Mouse (Mus musculus) neural tube, embryonic 13.5 days (tissue): ENCODE results near the gene Mak. TPM values are rescaled to one million over a fixed set of nuclear protein-coding genes. Genes with fewer than 3 reads are reported as not detected.

Experiments used
- ATAC-seq: fragments of 200-750 bp; cut with Nextera tagmentation; 2 replicates; pipeline ENCODE4 v1.8.0; 2017; ENCODE audit warnings: low read depth, mild to moderate bottlenecking, moderate TSS enrichment, moderate library complexity
- H3K27ac ChIP-seq: fragments of 300-500 bp; sonication (generic); replicated peaks from 2 replicates; pipeline ENCODE4 v1.5.1; 2015; ENCODE audit warnings: moderate library complexity, mild to moderate bottlenecking, inconsistent platforms
- H3K27me3 ChIP-seq: fragments of 300-500 bp; sonication (generic); 2 replicates; pipeline ENCODE4 v1.6.1; 2015; ENCODE audit warnings: mild to moderate bottlenecking, inconsistent platforms
- H3K36me3 ChIP-seq: fragments of 300-500 bp; sonication (generic); 2 replicates; pipeline ENCODE4 v1.6.1; 2015; ENCODE audit warnings: mild to moderate bottlenecking, inconsistent platforms
- H3K4me1 ChIP-seq: fragments of 300-500 bp; sonication (generic); replicated peaks from 2 replicates; pipeline ENCODE4 v1.6.1; 2015; ENCODE audit warnings: inconsistent platforms
- H3K4me2 ChIP-seq: fragments of 300-500 bp; sonication (generic); 2 replicates; pipeline ENCODE4 v1.6.1; 2015; ENCODE audit warnings: inconsistent platforms, mild to moderate bottlenecking, moderate library complexity
- H3K4me3 ChIP-seq: fragments of 300-500 bp; sonication (generic); 2 replicates; pipeline ENCODE4 v1.5.1; 2015; ENCODE audit warnings: mild to moderate bottlenecking, inconsistent platforms
- H3K9ac ChIP-seq: fragments of 300-500 bp; sonication (generic); 2 replicates; pipeline ENCODE4 v1.6.1; 2015; ENCODE audit warnings: moderate library complexity, mild to moderate bottlenecking, inconsistent platforms
- H3K9me3 ChIP-seq: fragments of 300-500 bp; sonication (generic); 2 replicates; pipeline ENCODE4 v1.6.1; 2016; ENCODE audit warnings: inconsistent platforms
- WGBS: fragments of 180-500 bp; shearing (Covaris S2); methylation state at CpG from one replicate; pipeline ENCODE4 v1.1.7; 2015; 5-methylcytosine and 5-hydroxymethylcytosine counted together
- polyA plus RNA-seq: library from polyadenylated mRNA; unstranded; fragments of >200 nt; fragmentation: Nextera tagmentation; extraction: Ambion mirVana; gene quantifications from 2 replicates; pipeline ENCODE4 v1.2.1, GENCODE M21; 2015

Mak gene
- polyA plus RNA-seq = 0.25 and 0.84 TPM in 2 replicates

DNA sequence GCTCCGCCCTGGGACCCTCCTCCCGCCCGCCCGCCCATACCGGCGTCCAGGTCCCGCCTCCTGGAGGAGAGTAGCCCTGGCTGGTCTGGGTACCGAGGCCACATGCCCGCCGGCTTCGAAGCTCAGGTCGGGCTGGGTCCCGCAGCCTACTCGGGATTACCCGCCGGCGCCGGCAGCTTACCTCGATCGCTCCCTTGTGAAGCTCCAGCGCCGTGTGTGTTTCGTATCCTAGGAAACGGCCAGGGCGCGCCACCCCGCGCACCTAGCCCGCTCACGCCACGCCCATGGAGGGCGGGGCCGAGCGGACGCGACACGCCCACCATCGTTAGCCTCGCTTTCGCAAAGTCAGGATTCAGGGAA is at the start of gene Mak:
TSS of gene Mak (minus strand) at position 286 of the 360 bp plus-strand sequence.
- H3K36me3 ChIP-seq = no peaks in the 10 kb centered on the region
- H3K27ac ChIP-seq = no peak within 1 kb of the TSS
- H3K9me3 ChIP-seq = no peaks in the 10 kb centered on the region
- H3K4me3 ChIP-seq = peak within 1 kb of the TSS; percentile 48
- H3K4me2 ChIP-seq = peak within 1 kb of the TSS; percentile 82
- WGBS = under 1% methylated on average over 38 of the region's 40 CpGs
- H3K9ac ChIP-seq = peak within 1 kb of the TSS; percentile 60
- peaks cover 12% of the 10 kb centered on the region for H3K4me1 ChIP-seq
- peaks cover 46% of the 10 kb centered on the region for H3K27me3 ChIP-seq
- ATAC-seq = peak; percentile 96

DNA sequence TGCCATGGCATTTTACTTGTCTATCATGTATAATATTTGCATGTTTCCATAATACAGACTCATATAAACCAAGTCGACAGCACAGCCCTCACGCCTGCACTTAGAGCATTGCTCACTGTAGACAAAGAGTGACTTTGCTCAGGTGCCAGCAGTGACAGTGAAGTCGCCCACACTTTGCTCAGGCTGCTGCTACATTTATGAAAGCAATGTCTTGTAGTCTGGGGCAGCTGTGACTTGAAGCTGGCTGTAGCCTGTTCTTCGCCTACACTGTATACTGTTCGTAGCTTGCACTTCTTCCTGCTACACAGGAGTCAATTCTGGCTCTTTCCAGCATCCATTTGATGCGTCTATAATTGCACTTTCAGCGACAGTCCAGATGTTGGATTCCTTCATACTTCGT is 49.6 kb upstream of the Mak start:
- Histone ChIP-seq H3K9me3 (no peaks in the 10 kb centered on the region), H3K36me3 (no peaks in the 10 kb centered on the region), H3K9ac (no peak overlapping the region), H3K4me1 (no peaks in the 10 kb centered on the region), H3K4me3 (no peak overlapping the region), H3K27ac (no peak overlapping the region), H3K27me3 (no peaks in the 10 kb centered on the region), H3K4me2 (no peak overlapping the region)
- ATAC-seq = no peak
- WGBS = 91% methylated on average over 8 of the region's 8 CpGs

DNA sequence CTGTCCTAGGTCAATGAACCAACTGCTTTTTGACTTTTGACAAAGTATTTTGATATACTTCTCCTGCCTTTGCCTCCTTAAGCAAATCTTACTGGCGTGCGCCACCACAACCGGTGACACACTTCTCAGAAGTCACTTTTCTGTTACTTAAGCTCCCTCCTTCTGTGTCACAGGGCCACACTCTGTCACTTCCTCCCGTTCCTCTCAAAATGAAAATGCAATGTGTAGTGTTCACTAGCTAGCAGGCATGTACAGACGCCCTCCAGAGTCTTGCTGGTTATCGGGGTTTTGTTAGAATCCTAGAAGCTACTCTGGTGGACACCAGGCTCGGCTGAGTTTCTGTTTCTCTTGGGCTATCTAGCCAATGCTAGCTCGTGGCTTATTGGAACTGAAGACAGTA is 48.8 kb upstream of the Mak start:
- H3K4me2 ChIP-seq = no peak overlapping the region
- no peak overlapping the region for H3K27ac ChIP-seq
- H3K4me3 ChIP-seq = no peak overlapping the region
- WGBS = 90% methylated on average over 8 of the region's 8 CpGs
- H3K9me3 ChIP-seq = no peaks in the 10 kb centered on the region
- no peak for ATAC-seq
- no peaks in the 10 kb centered on the region for H3K4me1 ChIP-seq
- H3K9ac ChIP-seq = no peak overlapping the region
- H3K27me3 ChIP-seq = no peaks in the 10 kb centered on the region
- H3K36me3 ChIP-seq = no peaks in the 10 kb centered on the region

GRCm38 (mm10) chr13:41123666-41124225 is 44.2 kb upstream of the Mak start:
- Histone ChIP-seq H3K27me3 (no peaks in the 10 kb centered on the region), H3K4me3 (no peak overlapping the region), H3K9ac (no peak overlapping the region), H3K4me1 (no peaks in the 10 kb centered on the region), H3K4me2 (no peak overlapping the region), H3K27ac (no peak overlapping the region), H3K9me3 (no peaks in the 10 kb centered on the region), H3K36me3 (no peaks in the 10 kb centered on the region)
- 83% methylated on average over 6 of the region's 6 CpGs for WGBS
- ATAC-seq = no peak

GRCm38 (mm10) chr13:41119152-41119945 is 39.8 kb upstream of the Mak start:
- Histone ChIP-seq H3K9ac (no peak overlapping the region), H3K4me1 (no peaks in the 10 kb centered on the region), H3K9me3 (no peaks in the 10 kb centered on the region), H3K27ac (no peak overlapping the region), H3K4me2 (no peak overlapping the region), H3K4me3 (no peak overlapping the region), H3K36me3 (no peaks in the 10 kb centered on the region), H3K27me3 (peaks cover 13% of the 10 kb centered on the region)
- no peak for ATAC-seq
- WGBS = 39% methylated on average over 9 of the region's 9 CpGs

DNA sequence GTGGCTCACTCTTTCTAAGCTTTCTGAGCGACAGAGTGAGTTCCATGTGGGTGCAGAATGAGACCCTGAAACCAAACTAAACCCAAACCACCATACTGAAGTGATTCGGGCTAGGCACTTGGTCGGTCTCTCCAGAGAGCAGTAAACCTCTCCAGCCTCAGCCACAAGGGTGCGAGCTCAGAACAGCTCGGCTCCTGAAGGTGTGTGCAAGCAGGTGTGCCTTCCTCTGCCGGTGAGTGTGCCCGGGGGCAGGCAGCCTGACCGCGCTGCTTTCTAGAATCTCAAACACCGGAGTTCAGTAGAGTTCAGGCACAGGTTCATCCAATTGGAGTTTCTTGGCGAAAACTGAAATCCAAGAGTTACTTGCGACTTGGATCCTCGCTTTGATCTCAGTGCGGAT is 34.4 kb upstream of the Mak start, which contains the start of gene Sycp2l:
TSS of gene Sycp2l (plus strand) at position 368 of the 400 bp plus-strand sequence.
- WGBS = 28% methylated on average over 14 of the region's 14 CpGs
- ATAC-seq = no peak
- H3K9ac ChIP-seq = no peak within 1 kb of the TSS
- no peaks in the 10 kb centered on the region for H3K9me3 ChIP-seq
- H3K4me2 ChIP-seq = peak within 1 kb of the TSS; percentile 24
- H3K27me3 ChIP-seq = peaks cover 35% of the 10 kb centered on the region
- no peak within 1 kb of the TSS for H3K4me3 ChIP-seq
- H3K36me3 ChIP-seq = no peaks in the 10 kb centered on the region
- H3K27ac ChIP-seq = no peak within 1 kb of the TSS
- no peaks in the 10 kb centered on the region for H3K4me1 ChIP-seq

GRCm38 (mm10) chr13:41110935-41111334 is 31.4 kb upstream of the Mak start, which contains the start of gene Gcm2:
TSS of gene Gcm2 (minus strand) at chr13:41111035.
- 71% methylated on average over 3 of the region's 3 CpGs for WGBS

GRCm38 (mm10) chr13:41105541-41105940 is 26.0 kb upstream of the Mak start:
- WGBS = 93% methylated on average over 13 of the region's 13 CpGs
- no peak for ATAC-seq
- no peaks in the 10 kb centered on the region for H3K4me1 ChIP-seq
- H3K9ac ChIP-seq = no peak overlapping the region
- H3K27me3 ChIP-seq = 0 out of 2 replicates have a peak, but pooled peaks cover 3% of the 10 kb centered on the region
- H3K36me3 ChIP-seq = no peaks in the 10 kb centered on the region
- no peak overlapping the region for H3K4me2 ChIP-seq
- no peak overlapping the region for H3K27ac ChIP-seq
- no peaks in the 10 kb centered on the region for H3K9me3 ChIP-seq
- no peak overlapping the region for H3K4me3 ChIP-seq

More at GRCm38 (mm10) chr13:41110935-41111334, 31.4 kb upstream of the Mak start, which contains the start of gene Gcm2:
- Histone ChIP-seq H3K4me1 (no peaks in the 10 kb centered on the region), H3K4me2 (no peak within 1 kb of the TSS), H3K9ac (no peak within 1 kb of the TSS), H3K9me3 (no peaks in the 10 kb centered on the region), H3K4me3 (no peak within 1 kb of the TSS), H3K27ac (no peak within 1 kb of the TSS), H3K36me3 (no peaks in the 10 kb centered on the region), H3K27me3 (peaks cover 35% of the 10 kb centered on the region)
- no peak for ATAC-seq

DNA sequence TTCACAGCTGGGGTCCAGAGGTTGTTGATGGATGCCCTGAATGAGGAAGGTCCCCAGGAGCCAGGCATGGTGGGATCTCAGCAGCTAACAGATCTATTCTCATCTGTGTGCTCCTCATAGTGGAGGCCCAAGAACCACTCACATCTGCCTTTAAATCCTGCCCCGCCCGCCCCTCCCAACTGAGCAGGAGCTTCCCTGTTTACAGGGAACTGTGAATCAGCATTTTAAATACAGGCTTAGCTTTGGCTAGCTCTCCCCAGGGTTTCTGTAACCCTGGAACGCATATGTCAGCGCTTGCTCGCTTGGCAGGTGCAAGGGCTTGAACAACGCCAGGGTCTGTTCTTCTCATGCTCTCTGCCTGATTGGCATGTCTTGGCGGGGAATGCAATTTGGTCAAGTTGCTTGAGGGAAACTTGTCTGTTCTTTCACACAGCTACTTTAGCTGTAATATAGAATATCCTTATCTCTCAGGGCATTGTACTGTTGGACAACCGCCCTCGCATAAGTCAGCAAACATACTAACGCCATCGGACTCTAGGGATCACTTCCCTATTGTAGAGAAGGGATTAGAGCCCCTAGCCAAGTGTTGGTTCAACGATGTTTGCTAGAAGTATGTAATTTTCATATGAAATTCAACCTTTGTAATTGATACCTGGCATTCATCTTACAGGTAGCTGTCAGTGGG is 24.5 kb upstream of the Mak start:
- Histone ChIP-seq H3K36me3 (no peaks in the 10 kb centered on the region), H3K4me3 (no peak overlapping the region), H3K27me3 (no peaks in the 10 kb centered on the region), H3K4me1 (no peaks in the 10 kb centered on the region), H3K9ac (no peak overlapping the region), H3K4me2 (no peak overlapping the region), H3K9me3 (no peaks in the 10 kb centered on the region), H3K27ac (no peak overlapping the region)
- ATAC-seq = no peak
- WGBS = 80% methylated on average over 12 of the region's 12 CpGs

DNA sequence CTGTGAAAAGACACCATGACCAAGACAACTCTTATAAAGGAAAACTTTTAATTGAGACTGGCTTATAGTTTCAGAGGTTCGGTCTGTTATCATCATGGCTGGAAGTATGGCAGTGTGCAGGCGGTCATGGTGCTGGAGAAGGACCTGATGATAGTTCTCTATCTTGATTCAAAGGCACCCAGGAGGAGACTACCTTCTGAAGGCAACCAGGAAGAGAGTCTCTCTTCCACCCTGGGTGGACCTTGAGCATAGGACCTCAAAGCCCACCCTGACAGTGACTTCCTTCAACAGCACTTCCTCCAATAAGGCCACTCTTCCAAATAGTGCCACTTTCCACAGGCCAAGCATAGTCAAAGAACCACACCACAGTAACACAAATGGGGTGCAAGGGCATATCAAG is 20.5 kb upstream of the Mak start:
- H3K4me3 ChIP-seq = no peak overlapping the region
- no peak overlapping the region for H3K9ac ChIP-seq
- 87% methylated on average over 2 of the region's 2 CpGs for WGBS
- no peaks in the 10 kb centered on the region for H3K36me3 ChIP-seq
- ATAC-seq = no peak
- H3K27ac ChIP-seq = no peak overlapping the region
- H3K4me1 ChIP-seq = no peaks in the 10 kb centered on the region
- H3K4me2 ChIP-seq = no peak overlapping the region
- H3K27me3 ChIP-seq = no peaks in the 10 kb centered on the region
- H3K9me3 ChIP-seq = no peaks in the 10 kb centered on the region

- H3K27ac ChIP-seq = no peak overlapping the region
- H3K36me3 ChIP-seq = no peaks in the 10 kb centered on the region
- no peaks in the 10 kb centered on the region for H3K4me1 ChIP-seq
- ATAC-seq = no peak
- no peaks in the 10 kb centered on the region for H3K27me3 ChIP-seq
- H3K9me3 ChIP-seq = no peaks in the 10 kb centered on the region
- H3K4me2 ChIP-seq = no peak overlapping the region
- 84% methylated on average over 15 of the region's 15 CpGs for WGBS
- H3K4me3 ChIP-seq = no peak overlapping the region
- H3K9ac ChIP-seq = no peak overlapping the region
Measured at GRCm38 (mm10) chr13:41098325-41098724, 18.8 kb upstream of the Mak start.

GRCm38 (mm10) chr13:41097324-41098058 is 18.0 kb upstream of the Mak start:
- H3K4me1 ChIP-seq = no peaks in the 10 kb centered on the region
- whole genome bisulfite sequencing = 87% methylated on average over 16 of the region's 16 CpGs
- no peak overlapping the region for H3K4me3 ChIP-seq
- no peaks in the 10 kb centered on the region for H3K9me3 ChIP-seq
- no peak overlapping the region for H3K27ac ChIP-seq
- H3K27me3 ChIP-seq = no peaks in the 10 kb centered on the region
- no peak overlapping the region for H3K4me2 ChIP-seq
- ATAC-seq = no peak
- no peak overlapping the region for H3K9ac ChIP-seq
- no peaks in the 10 kb centered on the region for H3K36me3 ChIP-seq
